Mouse (Mus musculus) left cerebral cortex, adult 2 months (tissue): ENCODE data around the gene Hoxa13. TPM values are rescaled to one million over a fixed set of nuclear protein-coding genes. Genes with fewer than 3 reads are reported as not detected.

ENCODE experiments used
- DNase-seq, 2 experiments: peaks; one replicate each; pipeline ENCODE4 v3.0.0; 2021 to 2022; ENCODE audit warnings: low spot score in 2 of 2, mixed read lengths in 1 of 2; ENCODE audit errors: extremely low spot score in 1 of 2
- H3K27ac ChIP-seq: fragments of 200-600 bp; 2 replicates; pipeline ENCODE4 v1.8.1; 2022
- H3K4me3 ChIP-seq: fragments of 200-600 bp; 2 replicates; pipeline ENCODE4 v1.8.1; 2022
- CTCF ChIP-seq: fragments of 200-600 bp; IDR thresholded peaks from 2 replicates; pipeline ENCODE4 v1.8.1; 2022; ENCODE audit warnings: antibody characterized with exemption, mild to moderate bottlenecking, moderate library complexity
- intact Hi-C: fragments of 180-260 bp; cut with DNase I; formaldehyde crosslinking; loops from one replicate; pipeline ENCODE4 v1.15.1; 2025
- total RNA-seq, 2 experiments: library from RNA; stranded (reverse); gene quantifications; 2 replicates each; pipeline ENCODE4 v1.2.3; 2021

Hoxa13 gene
- total RNA-seq, 2 experiments from 2014 or later: not detected

DNA sequence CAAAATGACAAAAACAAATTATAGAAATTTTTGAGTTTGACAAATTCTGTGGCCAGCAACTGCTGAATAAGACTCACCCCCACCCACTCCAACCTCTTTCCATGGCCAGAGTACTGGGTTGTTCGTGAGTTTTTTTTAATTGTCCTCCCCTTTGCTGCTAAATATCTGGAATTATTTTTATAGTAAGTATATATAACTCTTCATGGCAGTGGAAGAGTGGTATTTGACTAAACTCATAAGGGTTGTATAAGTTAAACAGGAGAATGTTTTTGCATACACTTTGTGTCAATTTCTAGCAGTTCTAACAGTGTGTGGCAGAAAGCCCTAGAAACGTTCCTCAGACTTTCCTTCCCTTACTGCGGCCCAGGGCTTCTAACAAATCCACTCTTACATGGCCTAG lies 7.0 kb upstream of the Hoxa13 start:
- Histone ChIP-seq H3K27ac (no peak overlapping the region), H3K4me3 (no peak overlapping the region)
- TF ChIP-seq CTCF: no peak
- intact Hi-C loops: no loop called here
- DNase-seq: no peak

DNA sequence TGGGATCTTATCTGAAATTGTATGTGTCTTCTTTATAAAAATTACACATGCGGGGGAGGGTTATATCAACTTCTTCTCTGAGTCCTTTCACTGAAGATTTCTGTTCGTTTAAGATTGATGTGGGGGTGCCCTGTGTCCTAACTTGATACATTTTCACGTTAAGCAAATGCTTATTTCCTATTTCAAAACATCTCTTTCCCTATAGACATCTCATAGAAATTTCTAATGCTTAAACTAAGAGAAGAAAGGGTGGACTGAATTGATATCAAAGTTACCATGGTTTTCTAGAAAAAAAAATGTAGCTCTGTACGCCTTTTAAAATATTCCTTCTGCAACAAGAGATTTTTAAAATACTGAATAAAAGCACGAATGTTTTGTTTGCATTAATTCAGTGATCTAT lies 6.5 kb upstream of the Hoxa13 start:
- no peak for DNase-seq
- TF ChIP-seq CTCF: no peak
- H3K4me3 ChIP-seq: no peak overlapping the region
- intact Hi-C loops: no loop called here
- no peak overlapping the region for H3K27ac ChIP-seq

DNA sequence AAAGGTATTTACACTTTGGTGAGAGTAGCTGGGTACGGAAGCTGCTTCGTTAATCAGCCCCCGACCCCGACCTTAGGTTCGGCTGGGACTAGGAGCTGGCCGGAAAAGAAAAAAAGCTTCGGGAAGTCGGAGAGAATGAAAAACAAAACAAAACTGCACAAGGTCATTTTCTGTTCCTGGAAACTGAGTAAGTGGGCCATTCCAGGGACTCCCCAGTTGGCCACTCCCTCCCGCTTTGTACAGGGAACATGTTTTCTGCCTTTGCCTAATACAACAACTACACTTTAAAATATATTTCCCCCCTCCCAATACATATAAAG lies 5.9 kb upstream of the Hoxa13 start:
- intact Hi-C loops: no loop called here

DNA sequence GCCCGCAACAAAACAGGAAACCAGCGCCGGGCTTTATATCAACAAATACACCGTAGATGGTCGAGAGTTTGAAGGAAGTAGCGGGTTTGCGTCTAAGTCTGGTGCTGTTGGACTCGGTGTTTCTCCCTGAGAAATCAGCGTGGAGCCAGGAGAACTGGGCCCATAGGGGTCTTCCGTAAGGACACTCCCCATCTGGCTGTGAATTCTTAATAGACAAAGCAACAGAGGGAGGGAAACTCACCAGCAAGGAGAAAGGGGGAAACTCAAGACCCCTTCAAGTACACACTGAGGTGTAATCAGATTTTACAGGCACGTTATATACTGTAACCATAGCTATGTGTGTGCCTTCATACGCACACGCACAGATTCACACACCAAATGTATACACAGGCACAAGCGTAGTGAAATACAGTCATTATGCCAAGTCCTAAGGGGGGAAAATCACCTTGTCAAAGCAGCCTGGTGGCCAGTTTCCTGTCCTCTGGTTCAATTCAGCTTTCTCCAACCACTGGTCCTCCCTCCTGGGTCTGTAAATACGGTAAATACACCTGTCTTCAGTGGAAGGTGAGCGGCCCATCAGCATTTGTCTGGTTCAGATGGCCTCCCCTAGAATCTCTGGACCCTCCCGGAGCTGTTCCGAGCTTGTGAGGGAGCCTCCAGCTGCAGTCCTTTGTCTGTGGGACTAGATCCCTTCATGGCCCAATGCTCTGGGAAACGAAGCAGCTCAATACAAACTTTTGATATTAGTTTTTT lies 5.4 kb upstream of the Hoxa13 start:
- DNase-seq: no peak
- intact Hi-C loops: no loop called here
- TF ChIP-seq CTCF: no peak
- H3K4me3 ChIP-seq: no peak overlapping the region
- no peak overlapping the region for H3K27ac ChIP-seq

More for the DNA sequence above, 5.9 kb upstream of the Hoxa13 start:
- DNase-seq: no peak
- no peak for TF ChIP-seq CTCF
- H3K27ac ChIP-seq: no peak overlapping the region
- no peak overlapping the region for H3K4me3 ChIP-seq

DNA sequence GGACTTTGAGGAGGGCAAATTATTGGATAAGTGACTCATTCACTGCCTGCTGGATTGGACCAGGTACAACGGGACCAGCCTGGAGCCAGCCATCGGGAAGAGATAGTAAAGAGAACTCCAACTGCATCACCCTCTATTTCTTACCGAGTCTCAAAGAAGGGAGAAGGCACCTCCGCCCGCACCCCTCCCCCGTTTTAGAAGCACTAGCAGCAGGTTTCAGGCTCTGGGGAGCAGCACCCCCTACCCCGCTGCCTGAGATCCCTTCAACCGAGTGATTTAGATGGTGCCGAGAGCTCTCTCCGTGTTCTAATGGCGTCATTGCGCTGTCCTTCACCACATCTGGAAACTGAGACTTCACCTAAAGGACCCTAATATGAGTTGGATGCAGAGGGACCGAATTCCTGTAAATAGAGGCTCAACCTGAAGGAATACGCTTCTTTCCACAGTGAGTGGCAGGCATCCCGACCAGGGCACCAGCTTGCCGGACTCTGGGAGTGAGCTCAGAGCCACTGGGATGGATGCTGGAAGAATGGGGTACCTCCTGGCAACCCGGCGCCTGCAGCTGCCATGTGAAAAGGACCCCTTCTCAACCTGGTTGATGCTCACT lies 4.7 kb upstream of the Hoxa13 start:
- intact Hi-C loops: no loop called here
- TF ChIP-seq CTCF: no peak
- DNase-seq: no peak
- Histone ChIP-seq H3K4me3 (no peak overlapping the region), H3K27ac (no peak overlapping the region)

DNA sequence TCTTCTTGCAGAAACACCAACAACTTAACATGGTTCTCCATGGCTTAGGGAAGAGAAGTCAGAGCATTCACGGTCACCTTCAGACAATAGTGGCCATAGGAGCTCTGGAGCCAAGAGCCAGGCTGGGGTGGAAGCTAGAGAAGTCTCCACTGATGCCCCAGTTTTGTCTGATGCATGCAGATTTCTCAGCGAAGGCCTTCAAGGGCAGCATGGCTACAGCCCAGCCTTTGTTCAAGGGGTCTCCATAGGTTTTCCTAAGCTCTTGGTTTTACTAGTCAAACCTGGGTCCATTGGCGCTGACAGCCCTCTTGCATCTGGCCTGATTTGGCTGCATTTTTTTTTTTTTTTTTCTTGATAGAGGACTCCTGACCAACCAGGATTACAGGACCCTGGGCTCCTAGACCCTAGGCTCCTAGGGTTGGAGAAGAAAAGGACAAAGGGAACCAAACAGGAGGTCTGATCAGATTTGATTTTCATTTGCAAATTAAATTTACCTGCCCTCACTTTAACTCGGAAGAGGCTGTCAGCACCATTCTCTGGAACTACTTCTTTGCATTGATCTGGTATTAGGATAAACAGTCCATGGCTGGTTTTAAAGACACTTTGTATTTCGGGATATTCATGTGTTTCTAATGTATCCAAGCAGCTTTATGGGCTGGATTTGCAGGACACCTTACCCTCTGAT lies 3.6 kb upstream of the Hoxa13 start:
- Histone ChIP-seq H3K4me3 (no peak overlapping the region), H3K27ac (no peak overlapping the region)
- no peak for TF ChIP-seq CTCF
- intact Hi-C loops: no loop called here
- DNase-seq: no peak

DNA sequence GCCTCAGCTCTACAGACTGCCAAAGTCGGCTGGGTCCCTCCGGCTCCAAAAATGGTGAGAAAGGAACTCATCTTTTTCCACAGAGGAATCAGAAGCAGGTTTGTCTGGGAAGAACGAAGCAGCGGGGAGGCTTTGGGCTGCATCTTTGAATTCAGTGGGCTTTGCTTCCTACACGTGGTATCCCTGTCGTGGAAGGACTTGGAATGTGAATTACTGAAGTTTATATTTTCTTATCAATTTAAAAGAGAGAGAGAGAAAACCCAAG lies 2.6 kb upstream of the Hoxa13 start:
- intact Hi-C loops: no loop called here
- TF ChIP-seq CTCF: no peak
- H3K4me3 ChIP-seq: no peak overlapping the region
- no peak for DNase-seq
- H3K27ac ChIP-seq: no peak overlapping the region

DNA sequence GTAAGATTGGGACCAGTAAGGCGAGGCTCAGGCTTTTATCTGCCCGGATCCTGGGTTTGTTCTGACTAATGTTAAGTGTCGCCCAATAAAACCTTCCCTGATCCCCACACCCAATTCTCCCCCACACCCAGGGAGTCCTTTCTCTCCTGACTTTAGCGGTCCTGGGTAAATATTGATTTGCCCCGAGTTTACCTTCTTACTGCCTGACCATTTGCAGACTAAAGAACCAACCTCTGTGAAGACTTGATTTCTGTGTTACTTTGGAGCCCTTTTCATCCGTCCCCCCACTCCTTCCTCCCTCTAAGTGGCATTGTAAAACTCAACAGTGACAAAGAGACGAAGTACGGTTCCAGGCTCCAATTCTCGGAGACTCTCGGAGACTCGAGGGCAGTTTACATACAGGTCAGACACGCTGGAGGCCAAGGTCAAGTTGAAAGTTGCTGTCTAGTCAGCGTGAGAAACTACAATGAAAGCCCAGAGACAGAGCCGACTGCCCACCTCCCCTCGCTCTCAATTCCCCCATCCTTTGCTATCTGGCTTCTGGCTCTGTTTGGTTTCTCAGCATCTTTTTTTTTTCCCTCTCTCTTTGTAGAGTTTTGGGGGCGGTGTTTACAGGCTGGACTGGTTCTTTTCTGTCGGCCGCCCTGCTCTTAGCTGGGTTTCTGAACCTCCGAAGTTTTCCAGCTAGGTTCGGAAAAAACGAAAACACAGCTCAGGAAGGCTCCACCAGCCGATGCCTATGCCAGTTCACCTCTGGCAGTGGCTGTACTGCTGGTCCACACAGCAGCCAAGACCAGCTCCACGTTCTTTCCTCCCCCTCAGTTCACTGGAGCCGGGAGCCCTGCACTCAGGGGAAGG lies 2.0 kb upstream of the Hoxa13 start:
- no peak for TF ChIP-seq CTCF
- intact Hi-C loops: no loop called here
- Histone ChIP-seq H3K27ac (no peak overlapping the region), H3K4me3 (no peak overlapping the region)
- no peak for DNase-seq

DNA sequence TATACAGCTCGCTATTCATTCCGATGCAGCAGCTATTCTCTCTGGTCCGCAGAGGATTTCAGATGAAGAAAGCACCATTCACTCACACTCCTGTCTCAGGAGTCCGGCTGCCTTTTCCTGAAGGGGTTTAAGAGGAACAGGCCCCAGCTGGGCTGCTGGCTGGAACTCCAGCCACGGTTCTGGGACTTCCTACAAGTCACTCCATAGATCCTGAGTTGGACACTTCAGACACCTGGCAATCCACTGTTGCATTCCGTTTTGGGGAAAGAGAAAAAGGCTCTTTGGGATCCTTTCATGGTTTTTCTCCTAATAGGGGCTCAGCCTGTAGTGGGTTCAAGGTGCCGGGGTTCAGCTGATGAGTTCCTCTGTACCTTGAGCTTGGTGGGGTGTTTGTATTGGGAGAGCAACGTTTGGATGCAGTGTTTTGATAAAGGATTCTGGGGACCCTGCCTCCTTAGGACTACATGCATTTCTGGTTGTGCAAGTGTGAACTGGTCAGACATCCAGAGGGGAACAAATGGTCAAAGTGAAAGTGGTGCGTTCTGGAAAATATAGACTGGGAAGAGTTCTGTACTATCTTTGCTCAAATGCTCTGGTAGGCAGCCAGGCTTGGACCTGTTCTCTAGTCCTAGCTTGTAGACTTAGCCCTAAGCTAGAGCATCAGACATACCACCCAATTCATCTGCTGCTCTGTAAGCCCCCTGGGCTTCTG lies 1.2 kb upstream of the Hoxa13 start:
- no peak for DNase-seq
- Histone ChIP-seq H3K4me3 (no peak overlapping the region), H3K27ac (no peak overlapping the region)
- TF ChIP-seq CTCF: no peak
- intact Hi-C loops: no loop called here

DNA sequence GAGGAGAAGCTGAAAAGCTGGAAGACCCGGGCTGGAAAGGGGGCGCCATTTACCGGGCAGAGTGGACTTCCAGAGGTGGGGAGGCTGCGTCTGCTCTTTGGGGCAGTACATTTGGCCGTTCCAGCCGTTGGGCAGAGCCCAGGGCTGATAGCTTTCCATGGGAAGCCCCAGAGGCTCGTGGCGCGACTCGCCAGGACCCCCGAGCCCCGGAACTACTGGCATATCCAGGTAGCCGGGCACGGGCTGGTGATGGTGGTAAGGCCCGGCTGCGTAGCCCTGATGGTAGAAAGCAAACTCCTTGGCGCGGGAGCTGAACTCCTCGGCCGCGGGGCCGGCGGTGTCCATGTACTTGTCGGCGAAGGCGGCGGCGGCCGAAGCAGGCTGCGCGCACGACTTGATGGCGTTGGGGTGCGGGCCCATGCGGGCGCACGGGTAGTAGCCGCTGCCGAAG lies 844 bp downstream of the Hoxa13 start:
- Histone ChIP-seq H3K27ac (no peak overlapping the region), H3K4me3 (no peak overlapping the region)
- no peak for DNase-seq
- no peak for TF ChIP-seq CTCF
- intact Hi-C loops: loop anchor here (5.0 kb wide), 4 partner anchors 52 to 707 kb away; partner anchors contain the start of gene Evx1

DNA sequence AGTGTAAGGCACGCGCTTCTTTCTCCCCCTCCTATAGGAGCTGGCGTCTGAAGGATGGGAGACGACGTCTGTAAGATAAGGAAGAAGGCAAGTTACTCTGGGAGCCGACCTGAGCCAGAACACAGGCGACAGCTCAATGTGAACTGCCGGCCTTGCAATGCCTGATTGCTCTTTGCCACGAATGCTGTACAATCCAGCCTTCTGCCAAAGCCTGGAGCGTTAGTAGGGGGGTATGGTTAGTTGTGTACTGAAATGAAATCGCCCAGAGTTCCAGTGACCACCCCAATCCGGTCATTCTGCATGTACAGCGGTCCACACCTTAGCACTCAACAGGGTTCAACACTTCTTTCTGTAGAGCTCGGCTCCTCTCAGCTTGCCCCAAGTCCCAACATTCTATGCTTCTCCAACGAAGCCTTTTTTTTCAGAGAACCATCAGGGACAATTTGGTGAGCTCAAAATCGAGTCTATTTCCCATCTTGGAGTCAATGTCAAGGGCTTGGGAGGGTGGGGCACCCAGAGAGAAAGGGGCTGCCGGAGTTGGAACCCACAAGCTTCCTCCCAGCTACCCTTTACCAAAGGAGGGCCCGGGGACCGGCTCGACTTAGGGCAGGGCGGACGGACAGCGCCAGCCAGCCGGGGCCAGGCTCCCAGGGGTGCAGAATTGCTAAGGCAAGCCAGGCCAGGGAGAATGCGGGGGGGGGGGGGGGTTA lies 1.4 kb downstream of the Hoxa13 start:
- Histone ChIP-seq H3K27ac (no peak overlapping the region), H3K4me3 (no peak overlapping the region)
- TF ChIP-seq CTCF: no peak
- intact Hi-C loops: loop anchor here (5.0 kb wide), 4 partner anchors 53 to 708 kb away; partner anchors contain the start of gene Evx1
- no peak for DNase-seq
